Mouse (Mus musculus) stomach, postnatal 0 days (tissue): ENCODE data around the gene C2cd3.

Experiments
- CTCF ChIP-seq: IDR thresholded peaks from 2 replicates; pipeline ENCODE4 v1.5.1; 2016; ENCODE audit warnings: antibody characterized with exemption, low read depth, mild to moderate bottlenecking, moderate library complexity
- EP300 ChIP-seq: optimal IDR thresholded peaks from 2 replicates; pipeline ENCODE3; 2016; ENCODE audit warnings: antibody characterized with exemption

DNA sequence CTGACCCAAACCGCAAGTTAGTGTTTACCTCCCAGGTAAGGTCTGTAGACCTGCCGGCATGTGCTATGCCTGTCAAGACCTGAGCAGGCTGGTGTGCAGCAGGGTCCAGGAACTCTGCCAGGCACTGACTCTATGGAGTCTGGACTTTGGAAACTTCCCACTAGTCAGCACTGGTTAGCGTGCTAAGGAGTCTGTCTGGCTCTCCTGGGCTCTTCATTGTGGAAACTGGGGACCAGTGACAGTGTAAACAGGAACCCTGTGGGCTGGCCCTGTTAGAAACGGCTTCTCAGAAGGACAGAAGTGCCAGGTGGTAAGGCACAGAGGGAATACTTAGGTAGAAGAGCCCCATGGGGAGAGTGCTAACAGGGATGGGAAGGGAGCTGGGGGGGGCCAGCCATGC, 93.2 kb downstream of the C2cd3 start:
- TF ChIP-seq CTCF (no peak), EP300 (no peak)
